Mouse (Mus musculus) Muller cell, postnatal 12 days (primary cell): ENCODE results near the gene Gm14147.
"Not testable (repeated sequence)": the region's sequence is repeated elsewhere in the genome, so short reads cannot be mapped to it uniquely, and the experiment has no call there.

Experiments
- DNase-seq: peaks from one replicate; pipeline ENCODE4 v3.0.0-alpha.2; 2015; ENCODE audit errors: inconsistent ontology term

The Gm14147 gene

DNA sequence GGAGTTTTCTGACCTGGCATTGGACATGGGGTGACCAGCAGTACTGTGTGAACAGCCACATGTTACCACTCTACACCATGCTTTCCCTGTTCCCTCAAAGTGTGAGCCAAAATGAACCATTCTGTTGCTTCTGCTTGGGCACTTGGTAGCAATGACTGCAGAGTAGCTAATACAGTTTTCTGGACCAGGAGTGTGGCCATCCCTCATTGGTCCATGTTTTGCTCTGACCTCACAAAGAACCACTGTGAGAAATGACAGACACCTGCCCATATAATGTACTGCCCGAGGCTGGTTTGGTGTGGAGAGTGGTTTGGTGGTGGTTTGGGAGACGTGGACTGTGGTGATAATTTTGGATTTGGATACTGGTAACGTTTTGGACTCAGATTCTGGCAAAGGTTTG lies at the start of gene Gm14147:
Gene Gm14147, plus strand, starts transcription at position 301 of the 400 bp plus-strand sequence.
- not testable (repeated sequence) for DNase-seq

DNA sequence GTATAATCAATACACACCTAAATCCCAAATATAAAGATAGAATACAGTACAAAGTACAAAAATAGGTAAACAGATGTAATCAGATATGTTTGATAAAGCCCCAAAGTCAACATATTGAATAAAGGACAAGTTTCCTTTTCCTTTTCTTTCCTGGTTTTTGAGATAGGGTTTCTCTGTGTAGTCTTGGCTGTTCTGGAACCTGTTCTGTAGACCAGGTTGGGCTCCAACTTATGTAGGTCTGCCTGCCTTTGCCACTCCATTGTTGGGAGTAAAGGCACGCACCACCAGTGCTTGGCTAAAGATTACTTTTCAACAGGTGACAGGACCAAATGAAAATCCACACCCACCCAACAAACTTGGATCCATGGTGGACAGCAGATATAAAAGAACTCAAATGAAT lies 41.4 kb upstream of the Gm14147 start:
- no peak for DNase-seq

DNA sequence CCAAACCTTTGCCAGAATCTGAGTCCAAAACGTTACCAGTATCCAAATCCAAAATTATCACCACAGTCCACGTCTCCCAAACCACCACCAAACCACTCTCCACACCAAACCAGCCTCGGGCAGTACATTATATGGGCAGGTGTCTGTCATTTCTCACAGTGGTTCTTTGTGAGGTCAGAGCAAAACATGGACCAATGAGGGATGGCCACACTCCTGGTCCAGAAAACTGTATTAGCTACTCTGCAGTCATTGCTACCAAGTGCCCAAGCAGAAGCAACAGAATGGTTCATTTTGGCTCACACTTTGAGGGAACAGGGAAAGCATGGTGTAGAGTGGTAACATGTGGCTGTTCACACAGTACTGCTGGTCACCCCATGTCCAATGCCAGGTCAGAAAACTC lies 5.8 kb upstream of the Gm14147 start, which contains the start of gene Gm14151:
Gene Gm14151, minus strand, starts transcription at position 101 of the 400 bp plus-strand sequence.
- DNase-seq, result not testable (repeated sequence)
